Mouse (Mus musculus) granulocyte monocyte progenitor cell, adult 5-6 weeks (primary cell): Measurements from ENCODE around the gene Gm3106. TPM values are rescaled to one million over a fixed set of nuclear protein-coding genes. Genes with fewer than 3 reads are reported as not detected.
"Not testable (repeated sequence)": the region's sequence is repeated elsewhere in the genome, so short reads cannot be mapped to it uniquely, and the experiment has no call there.

Experiments
- ATAC-seq: replicated peaks from 2 replicates; pipeline ENCODE4 v1.8.0; 2016; ENCODE audit warnings: mild to moderate bottlenecking, moderate TSS enrichment, inconsistent platforms; ENCODE audit not compliant: poor library complexity, severe bottlenecking
- total RNA-seq, 2 experiments: library from RNA; stranded (forward) in 1 of 2; stranded (reverse) in 1 of 2; fragments of 200-712, 200-1000 nt in 1 of 2; fragments of >200 nt in 1 of 2; fragmentation: Nextera tagmentation in 1 of 2; gene quantifications; 2 replicates each; pipeline ENCODE4 v1.2.3; 2014 to 2017

Gm3106 gene
- total RNA-seq (2014; fragmentation: Nextera tagmentation) (not detected in 2 replicates), total RNA-seq (2017) (not detected in 2 replicates)

DNA sequence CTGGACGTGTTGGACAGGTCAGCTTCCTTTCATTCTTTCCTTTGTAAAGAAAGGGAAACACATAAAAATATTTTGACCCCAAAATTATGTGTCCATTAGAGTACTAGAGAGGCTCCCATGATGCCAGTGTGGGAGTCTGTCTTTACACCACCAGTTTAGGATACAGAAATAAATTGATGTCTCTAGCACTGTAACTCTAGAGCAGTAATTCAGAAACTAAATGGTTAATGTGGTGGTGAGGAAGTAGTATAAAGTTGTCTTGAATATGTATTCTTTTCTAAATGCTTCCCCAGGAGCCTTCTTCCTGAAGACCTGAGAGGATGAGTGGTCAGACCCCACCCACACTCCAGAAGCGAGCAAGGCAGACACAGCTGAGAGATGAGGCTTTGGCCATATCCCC lies at the start of gene Gm3106:
TSS of gene Gm3106 (plus strand) at position 301 of the 400 bp plus-strand sequence.
- not testable (repeated sequence) for ATAC-seq

Other genes starting within 250 kb of the Gm3106 start
- gene BC061212, start 147.5 kb upstream of the Gm3106 start, total RNA-seq (2014; fragmentation: Nextera tagmentation): not detected in 2 replicates
- gene BC061212, start 147.5 kb upstream of the Gm3106 start, total RNA-seq (2017): not detected in 2 replicates
- not detected in 2 replicates for gene Gm6351, start 141.6 kb upstream of the Gm3106 start, total RNA-seq (2014; fragmentation: Nextera tagmentation)
- gene Gm6351, start 141.6 kb upstream of the Gm3106 start, total RNA-seq (2017): not detected in 2 replicates
- gene A430089I19Rik, start 88.8 kb downstream of the Gm3106 start, total RNA-seq (2014; fragmentation: Nextera tagmentation): not detected in 2 replicates
- not detected in 2 replicates for gene A430089I19Rik, start 88.8 kb downstream of the Gm3106 start, total RNA-seq (2017)
- not detected in 2 replicates for gene Gm6502, start 96.4 kb downstream of the Gm3106 start, total RNA-seq (2014; fragmentation: Nextera tagmentation)
- gene Gm6502, start 96.4 kb downstream of the Gm3106 start, total RNA-seq (2017): not detected in 2 replicates
- gene AA792892, start 121.7 kb downstream of the Gm3106 start, total RNA-seq (2014; fragmentation: Nextera tagmentation): not detected in 2 replicates
- not detected in 2 replicates for gene AA792892, start 121.7 kb downstream of the Gm3106 start, total RNA-seq (2017)
- not detected in 2 replicates for gene Gm7682, start 227.8 kb downstream of the Gm3106 start, total RNA-seq (2014; fragmentation: Nextera tagmentation)
- gene Gm7682, start 227.8 kb downstream of the Gm3106 start, total RNA-seq (2017): not detected in 2 replicates